Mouse (Mus musculus): ENCODE results near the gene Slc7a7. TPM values are rescaled to one million over a fixed set of nuclear protein-coding genes. Genes with fewer than 3 reads are reported as not detected.

Gene Slc7a7
- polyA plus RNA-seq, 1 experiment = 0.35 TPM

DNA sequence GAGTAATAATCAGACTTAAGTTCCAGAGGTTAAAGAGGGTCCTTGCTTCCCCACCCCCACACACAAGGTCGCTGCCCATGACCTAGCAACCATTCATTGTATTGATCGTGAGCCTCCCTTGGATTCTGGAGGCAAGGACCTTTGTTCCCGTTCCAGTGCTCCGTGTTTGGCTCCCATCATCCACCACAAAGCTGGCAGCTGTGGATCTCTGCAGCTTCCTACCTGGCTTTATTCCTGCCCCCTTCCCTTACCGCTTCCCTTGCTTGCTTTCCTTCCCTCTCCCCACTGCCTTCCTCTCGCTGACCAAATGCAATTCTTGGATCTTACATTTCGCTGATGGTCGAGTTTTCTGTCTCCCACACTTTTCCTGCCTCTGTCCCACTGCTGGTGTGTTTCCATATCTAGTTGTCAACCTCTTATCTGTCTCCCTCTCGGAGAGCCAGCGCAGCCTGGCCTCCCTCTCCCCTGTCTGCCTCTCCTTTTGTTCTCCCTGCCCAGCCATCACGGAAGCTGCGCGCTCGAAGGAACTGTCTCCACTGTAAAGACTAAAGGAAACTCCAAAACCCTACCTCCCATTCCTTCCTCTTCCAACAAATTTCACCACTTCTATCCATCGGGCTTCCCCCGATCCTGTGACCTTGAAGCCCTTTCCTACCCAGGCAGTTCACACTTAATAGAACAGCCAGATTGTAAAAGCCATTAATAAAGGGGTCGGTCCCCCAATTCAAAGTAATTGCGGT is 13.0 kb upstream of the Slc7a7 start:
- Histone ChIP-seq H3K79me3 (ENCODE audit: low read depth) (peaks cover 45% of the 10 kb centered on the region), H3ac (ENCODE audit: control insufficient read depth, insufficient read length, low read depth) (peak overlapping the region; percentile 56), H3K27me3 (ENCODE audit: control insufficient read depth, insufficient read depth, insufficient read length) (no peaks in the 10 kb centered on the region), H3K36me3 (ENCODE audit: control insufficient read depth, insufficient read depth) (peaks cover 30% of the 10 kb centered on the region), H3K79me2 (ENCODE audit: control insufficient read depth, insufficient read depth) (peaks cover 85% of the 10 kb centered on the region), H3K4me3 (ENCODE audit: insufficient read depth, poor library complexity, severe bottlenecking) (peak overlapping the region; percentile 89)
- TF ChIP-seq USF1 (IDR thresholded peaks at IDR 0.05; ENCODE audit: low read depth) (no peak), MAX (IDR thresholded peaks at IDR 0.05) (no peak), MYOD1 (IDR thresholded peaks at IDR 0.05; ENCODE audit: control insufficient read depth, insufficient read length, low read depth) (no peak), FOSL1 (IDR thresholded peaks at IDR 0.05; ENCODE audit: insufficient read depth, low read length, poor library complexity, severe bottlenecking) (no peak), CEBPB (IDR thresholded peaks at IDR 0.05; ENCODE audit: low read depth) (no peak), CTCF (IDR thresholded peaks at IDR 0.05; ENCODE audit: control insufficient read depth, insufficient read depth, insufficient read length) (no peak), MYOG (IDR thresholded peaks at IDR 0.05; ENCODE audit: control insufficient read depth, extremely low read depth, insufficient read length) (no peak)

DNA sequence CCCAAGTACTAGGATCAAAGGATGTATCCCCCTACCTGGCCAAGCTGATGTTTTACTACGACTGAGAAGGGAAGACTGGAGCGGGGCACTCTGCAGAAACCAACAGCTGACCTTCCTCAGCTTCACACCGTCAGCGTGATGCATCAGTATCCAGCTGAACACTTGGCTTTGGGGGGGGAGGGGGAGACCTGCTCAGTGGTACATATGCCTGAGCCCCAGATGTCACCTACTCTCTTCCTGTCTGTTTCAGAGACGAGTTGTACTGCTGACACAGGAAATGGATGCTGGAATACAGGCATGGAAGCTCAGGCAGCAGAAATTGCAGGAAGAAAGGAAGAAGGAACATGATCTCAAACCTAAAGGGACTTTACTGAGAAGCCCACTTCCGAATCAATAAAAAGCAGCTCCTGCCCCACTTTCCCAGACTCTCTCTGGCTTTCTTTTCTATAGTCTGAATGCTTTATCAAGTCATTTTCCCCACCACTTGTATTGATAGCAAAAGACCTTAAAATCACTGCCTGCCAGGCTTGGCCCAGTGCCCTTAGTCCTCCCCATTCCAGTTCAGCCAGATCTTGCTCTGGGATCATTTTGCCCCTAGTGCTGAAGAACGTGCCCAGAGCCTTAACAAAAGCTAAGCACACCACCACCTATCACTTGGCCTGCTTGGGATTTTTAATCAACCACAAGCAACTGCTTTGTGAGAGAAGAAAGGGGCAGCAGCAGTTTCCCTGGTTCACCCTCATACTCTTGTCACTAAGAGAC is 11.9 kb upstream of the Slc7a7 start:
- no peak overlapping the region for H3ac ChIP-seq (ENCODE audit: control insufficient read depth, insufficient read length, low read depth)
- TF ChIP-seq FOSL1 (IDR thresholded peaks at IDR 0.05; ENCODE audit: insufficient read depth, low read length, poor library complexity, severe bottlenecking) (no peak), USF1 (IDR thresholded peaks at IDR 0.05; ENCODE audit: low read depth) (no peak), CEBPB (IDR thresholded peaks at IDR 0.05; ENCODE audit: low read depth) (no peak), MAX (IDR thresholded peaks at IDR 0.05) (no peak), CTCF (IDR thresholded peaks at IDR 0.05; ENCODE audit: control insufficient read depth, insufficient read depth, insufficient read length) (no peak), MYOG (IDR thresholded peaks at IDR 0.05; ENCODE audit: control insufficient read depth, extremely low read depth, insufficient read length) (no peak), MYOD1 (IDR thresholded peaks at IDR 0.05; ENCODE audit: control insufficient read depth, insufficient read length, low read depth) (no peak)
- H3K79me2 ChIP-seq (ENCODE audit: control insufficient read depth, insufficient read depth) = peaks cover 74% of the 10 kb centered on the region
- H3K36me3 ChIP-seq (ENCODE audit: control insufficient read depth, insufficient read depth) = peaks cover 26% of the 10 kb centered on the region
- no peaks in the 10 kb centered on the region for H3K27me3 ChIP-seq (ENCODE audit: control insufficient read depth, insufficient read depth, insufficient read length)
- H3K79me3 ChIP-seq (ENCODE audit: low read depth) = peaks cover 41% of the 10 kb centered on the region
- no peak overlapping the region for H3K4me3 ChIP-seq (ENCODE audit: insufficient read depth, poor library complexity, severe bottlenecking)

DNA sequence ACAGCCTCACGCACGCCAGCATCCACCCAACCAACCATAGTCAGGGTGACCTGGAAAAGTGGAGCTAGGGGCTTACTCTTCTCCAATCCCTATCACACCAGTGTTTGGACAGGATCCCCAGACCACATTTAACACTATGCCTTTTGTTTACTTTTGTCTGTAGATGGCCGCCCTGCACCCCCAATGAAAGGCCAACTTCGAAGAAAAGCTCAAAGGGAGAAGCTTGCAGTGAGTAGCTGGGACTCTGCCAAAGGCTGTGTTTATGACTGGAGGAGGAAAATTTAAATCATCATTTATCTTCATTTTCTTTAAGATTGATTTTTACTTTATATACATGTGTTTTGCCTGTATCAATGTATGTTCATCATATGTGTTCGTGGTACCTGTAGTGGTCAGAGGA is 10.8 kb upstream of the Slc7a7 start:
- TF ChIP-seq MYOD1 (IDR thresholded peaks at IDR 0.05; ENCODE audit: control insufficient read depth, insufficient read length, low read depth) (no peak), CTCF (IDR thresholded peaks at IDR 0.05; ENCODE audit: control insufficient read depth, insufficient read depth, insufficient read length) (no peak), MYOG (IDR thresholded peaks at IDR 0.05; ENCODE audit: control insufficient read depth, extremely low read depth, insufficient read length) (no peak)
- Histone ChIP-seq H3ac (ENCODE audit: control insufficient read depth, insufficient read length, low read depth) (no peak overlapping the region), H3K79me3 (ENCODE audit: low read depth) (peaks cover 33% of the 10 kb centered on the region), H3K4me3 (ENCODE audit: insufficient read depth, poor library complexity, severe bottlenecking) (no peak overlapping the region), H3K79me2 (ENCODE audit: control insufficient read depth, insufficient read depth) (peaks cover 63% of the 10 kb centered on the region), H3K27me3 (ENCODE audit: control insufficient read depth, insufficient read depth, insufficient read length) (no peaks in the 10 kb centered on the region), H3K36me3 (ENCODE audit: control insufficient read depth, insufficient read depth) (peaks cover 26% of the 10 kb centered on the region)

- Histone ChIP-seq H3K27me3 (ENCODE audit: control insufficient read depth, insufficient read depth, insufficient read length) (no peaks in the 10 kb centered on the region), H3ac (ENCODE audit: control insufficient read depth, insufficient read length, low read depth) (no peak overlapping the region), H3K36me3 (ENCODE audit: control insufficient read depth, insufficient read depth) (peaks cover 26% of the 10 kb centered on the region), H3K79me3 (ENCODE audit: low read depth) (peaks cover 28% of the 10 kb centered on the region), H3K4me3 (ENCODE audit: insufficient read depth, poor library complexity, severe bottlenecking) (peak overlapping the region; percentile 81), H3K79me2 (ENCODE audit: control insufficient read depth, insufficient read depth) (peaks cover 56% of the 10 kb centered on the region)
- no peak for TF ChIP-seq MAX (IDR thresholded peaks at IDR 0.05)
- no peak for TF ChIP-seq CEBPB (IDR thresholded peaks at IDR 0.05; ENCODE audit: low read depth)
- no peak for TF ChIP-seq FOSL1 (IDR thresholded peaks at IDR 0.05; ENCODE audit: insufficient read depth, low read length, poor library complexity, severe bottlenecking)
- TF ChIP-seq CTCF (IDR thresholded peaks at IDR 0.05; ENCODE audit: control insufficient read depth, insufficient read depth, insufficient read length) = no peak
- no peak for TF ChIP-seq MYOD1 (IDR thresholded peaks at IDR 0.05; ENCODE audit: control insufficient read depth, insufficient read length, low read depth)
- TF ChIP-seq MYOG (IDR thresholded peaks at IDR 0.05; ENCODE audit: control insufficient read depth, extremely low read depth, insufficient read length) = no peak
- TF ChIP-seq USF1 (IDR thresholded peaks at IDR 0.05; ENCODE audit: low read depth) = no peak
These were observed 10.1 kb upstream of the Slc7a7 start for GRCm38 (mm10) chr14:54427696-54428095.

DNA sequence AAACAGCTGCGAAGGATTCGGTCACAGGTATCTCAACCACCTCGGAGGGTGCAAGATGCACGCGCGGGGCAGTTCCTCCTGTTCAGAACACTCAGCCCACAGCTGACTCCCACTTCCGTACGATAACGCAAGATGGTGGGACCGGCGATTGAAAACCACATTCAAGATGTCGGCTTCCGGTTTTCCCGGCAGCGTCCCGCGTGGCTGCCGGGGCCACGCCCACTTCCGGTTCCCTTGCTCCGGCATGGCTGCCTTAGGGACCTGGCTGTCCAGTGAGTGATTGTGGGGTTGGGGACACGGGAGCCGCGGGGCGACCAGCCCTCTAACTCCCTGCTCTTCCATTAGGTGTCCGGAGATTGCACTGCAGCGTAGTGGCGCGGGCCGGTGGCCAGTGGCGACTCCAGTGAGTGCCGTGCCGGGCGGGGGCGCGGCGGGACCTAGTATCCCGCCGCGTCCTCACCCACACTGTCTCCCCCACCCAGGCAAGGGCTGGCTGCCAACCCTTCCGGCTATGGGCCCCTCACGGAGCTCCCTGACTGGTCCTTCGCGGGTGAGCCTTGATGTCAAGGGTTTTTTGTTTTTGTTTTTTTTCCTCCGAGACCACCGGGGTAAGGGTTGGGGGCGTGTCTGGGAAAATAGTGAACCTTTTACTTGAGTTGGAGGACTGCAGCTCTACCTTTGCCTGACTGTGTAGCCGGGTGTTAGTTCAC is 9.3 kb upstream of the Slc7a7 start, which contains the start of gene Mrpl52:
TSS of gene Mrpl52 (plus strand) at position 221 of the 710 bp plus-strand sequence.
- TF ChIP-seq MYOD1 (IDR thresholded peaks at IDR 0.05; ENCODE audit: control insufficient read depth, insufficient read length, low read depth) = no peak
- TF ChIP-seq CTCF (IDR thresholded peaks at IDR 0.05; ENCODE audit: control insufficient read depth, insufficient read depth, insufficient read length) = no peak
- TF ChIP-seq MYOG (IDR thresholded peaks at IDR 0.05; ENCODE audit: control insufficient read depth, extremely low read depth, insufficient read length) = no peak
- no peak for TF ChIP-seq USF1 (IDR thresholded peaks at IDR 0.05; ENCODE audit: low read depth)
- peak; percentile 21 for TF ChIP-seq CEBPB (IDR thresholded peaks at IDR 0.05; ENCODE audit: low read depth)
- peak; percentile 97 for TF ChIP-seq MAX (IDR thresholded peaks at IDR 0.05)
- Histone ChIP-seq H3K27me3 (ENCODE audit: control insufficient read depth, insufficient read depth, insufficient read length) (no peaks in the 10 kb centered on the region), H3ac (ENCODE audit: control insufficient read depth, insufficient read length, low read depth) (peak within 1 kb of the TSS; percentile 94), H3K79me2 (ENCODE audit: control insufficient read depth, insufficient read depth) (peaks cover 47% of the 10 kb centered on the region), H3K79me3 (ENCODE audit: low read depth) (peaks cover 20% of the 10 kb centered on the region), H3K4me3 (ENCODE audit: insufficient read depth, poor library complexity, severe bottlenecking) (peak within 1 kb of the TSS; percentile 81), H3K36me3 (ENCODE audit: control insufficient read depth, insufficient read depth) (peaks cover 26% of the 10 kb centered on the region)
